Mouse (Mus musculus): ENCODE results near the gene Git1.

Gene Git1

GRCm38 (mm10) chr11:77483043-77483442 lies 10.3 kb upstream of the Git1 start:
- DNase-seq (ENCODE audit: low read depth, low spot score): no peak

- DNase-seq (ENCODE audit: low read depth, low spot score): peak; percentile 85
Measured at GRCm38 (mm10) chr11:77483510-77484255, 9.7 kb upstream of the Git1 start.

DNA sequence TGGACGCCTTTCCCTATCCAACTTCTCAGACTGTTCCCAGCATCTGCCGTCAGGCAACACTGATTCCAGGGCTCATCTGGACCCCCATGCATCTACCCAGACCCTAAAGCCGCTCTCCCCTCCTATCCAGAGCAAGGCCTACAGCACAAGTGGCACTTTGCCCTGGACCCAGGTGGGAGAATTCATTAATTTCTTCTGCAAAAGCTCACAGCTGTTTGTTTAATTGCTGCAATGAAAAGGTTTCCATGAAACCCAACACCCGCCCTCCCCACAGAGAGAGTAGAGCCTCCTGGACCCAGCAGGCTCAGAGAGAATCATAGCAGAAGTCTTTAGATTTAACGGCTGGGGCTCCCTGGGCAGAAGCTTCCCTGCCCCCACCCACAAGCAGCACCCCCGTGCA lies 8.1 kb upstream of the Git1 start:
- no peak for DNase-seq (ENCODE audit: low read depth, low spot score)

DNA sequence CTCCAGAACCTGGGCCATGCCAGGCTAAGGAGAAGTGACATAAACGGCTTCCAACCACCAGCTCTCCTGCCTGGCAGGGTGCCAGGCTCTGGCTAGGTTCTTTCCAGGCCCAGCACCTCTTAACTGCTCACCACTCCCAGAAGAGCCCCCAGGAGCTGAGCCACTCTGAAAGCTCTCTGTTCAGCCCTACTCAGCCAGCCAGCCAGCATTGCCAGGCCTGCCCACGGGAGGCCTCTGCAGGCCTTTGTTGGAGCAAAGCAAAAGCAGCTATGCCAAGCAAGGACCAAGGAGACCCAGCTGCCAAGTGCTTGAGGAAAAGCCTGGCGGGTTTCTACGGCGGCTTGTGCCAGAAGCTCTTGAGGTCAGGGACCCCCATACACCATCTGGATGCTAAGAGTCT lies 6.6 kb upstream of the Git1 start:
- DNase-seq (ENCODE audit: low read depth, low spot score): no peak

DNA sequence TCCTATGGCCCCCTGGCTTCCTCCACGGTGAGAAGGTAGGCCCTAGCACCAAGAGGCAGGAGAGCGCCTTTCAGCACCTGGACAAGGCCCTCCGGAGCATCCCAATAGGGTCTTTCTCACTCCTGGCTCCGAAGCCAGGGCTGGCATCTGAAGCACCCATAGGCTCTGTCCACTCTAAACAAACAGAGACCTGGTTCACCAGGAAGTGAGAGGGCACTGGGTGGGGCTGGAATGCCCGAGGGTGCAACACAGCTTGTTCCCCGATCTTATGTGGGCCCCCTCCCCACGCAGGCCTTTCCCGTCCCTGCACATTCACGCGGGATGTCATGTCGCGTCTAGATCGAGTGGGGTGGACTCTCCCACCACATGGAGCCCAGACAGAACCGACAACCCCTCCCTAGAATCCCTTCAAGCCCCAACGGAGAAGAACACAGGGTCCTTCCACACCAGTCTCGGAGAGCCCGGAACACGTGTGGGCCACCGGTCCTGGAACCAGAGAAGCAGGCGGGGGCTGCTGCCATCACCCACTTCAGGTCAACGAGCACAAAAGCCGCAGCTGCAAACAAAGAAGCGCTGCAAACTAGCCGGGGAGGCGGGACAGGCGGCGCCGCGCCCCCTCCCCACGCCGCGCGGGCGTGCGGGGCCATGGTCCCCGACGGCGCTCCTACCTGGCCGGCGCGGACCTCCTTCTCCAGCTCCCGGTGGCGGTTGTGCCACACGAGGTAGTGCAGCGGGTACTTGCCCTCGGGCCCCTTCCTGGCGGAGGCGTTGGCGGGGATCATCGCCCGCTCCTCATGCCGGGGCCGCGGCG lies 4.4 kb upstream of the Git1 start:
- DNase-seq (ENCODE audit: low read depth, low spot score): peak; percentile 36

DNA sequence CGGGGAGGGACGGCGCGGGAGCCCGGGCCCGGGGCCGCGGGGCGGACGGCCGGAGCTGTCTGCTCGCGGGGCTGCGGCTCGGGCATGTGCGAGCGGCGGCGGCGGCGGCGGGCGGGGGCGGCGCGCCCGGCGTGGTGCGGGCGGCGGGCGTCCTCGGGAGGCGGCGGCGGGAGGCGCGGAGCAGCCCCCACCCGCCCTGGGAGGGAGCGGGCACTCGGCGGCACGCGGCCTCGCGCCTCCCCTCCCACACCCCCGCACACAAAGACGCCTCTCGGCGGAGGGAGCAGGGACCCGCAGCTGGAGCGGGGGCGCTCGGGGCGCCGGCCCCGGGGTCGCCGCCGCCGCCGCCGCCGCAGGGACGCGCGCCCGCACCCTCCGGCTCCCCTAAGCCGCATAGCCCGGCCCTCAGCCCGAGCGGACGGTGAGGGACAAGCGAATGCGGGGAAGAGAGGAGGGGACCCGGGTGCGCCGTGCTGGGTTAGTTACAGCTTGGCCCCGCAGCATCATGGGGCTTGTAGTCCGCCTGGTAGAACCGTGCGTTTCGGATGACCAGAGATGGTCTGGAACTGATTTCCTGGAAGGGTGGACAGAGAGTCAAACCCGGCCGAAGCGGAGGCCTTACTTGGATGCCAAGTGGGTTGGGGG lies 3.6 kb upstream of the Git1 start, which contains the start of gene Ankrd13b:
Ankrd13b (minus strand) TSS at position 88 of the 645 bp plus-strand sequence.
- peak; percentile 48 for DNase-seq (ENCODE audit: low read depth, low spot score)

- DNase-seq (ENCODE audit: low read depth, low spot score): no peak
Measured at GRCm38 (mm10) chr11:77490451-77490850, 2.9 kb upstream of the Git1 start.

DNA sequence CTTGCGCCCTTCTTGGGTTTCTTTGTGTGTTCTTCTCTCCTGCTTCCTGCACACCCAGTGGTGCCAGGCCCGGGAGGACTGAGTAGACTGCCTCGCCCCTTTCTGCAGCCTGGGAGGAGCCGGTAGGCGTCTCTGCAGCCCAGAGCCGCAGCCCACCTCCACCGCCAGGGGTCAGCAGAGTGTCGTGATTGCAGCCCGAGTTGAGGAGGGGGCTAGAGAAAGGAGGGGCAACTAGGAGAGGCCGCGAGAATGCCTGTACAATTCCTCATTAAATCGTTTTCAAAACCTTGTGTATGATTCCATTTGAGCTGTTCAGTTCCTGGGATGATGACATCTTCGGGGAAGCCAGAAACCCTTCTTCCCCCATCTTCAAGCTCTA lies 2.2 kb upstream of the Git1 start:
- peak; percentile 87 for DNase-seq (ENCODE audit: low read depth, low spot score)

DNA sequence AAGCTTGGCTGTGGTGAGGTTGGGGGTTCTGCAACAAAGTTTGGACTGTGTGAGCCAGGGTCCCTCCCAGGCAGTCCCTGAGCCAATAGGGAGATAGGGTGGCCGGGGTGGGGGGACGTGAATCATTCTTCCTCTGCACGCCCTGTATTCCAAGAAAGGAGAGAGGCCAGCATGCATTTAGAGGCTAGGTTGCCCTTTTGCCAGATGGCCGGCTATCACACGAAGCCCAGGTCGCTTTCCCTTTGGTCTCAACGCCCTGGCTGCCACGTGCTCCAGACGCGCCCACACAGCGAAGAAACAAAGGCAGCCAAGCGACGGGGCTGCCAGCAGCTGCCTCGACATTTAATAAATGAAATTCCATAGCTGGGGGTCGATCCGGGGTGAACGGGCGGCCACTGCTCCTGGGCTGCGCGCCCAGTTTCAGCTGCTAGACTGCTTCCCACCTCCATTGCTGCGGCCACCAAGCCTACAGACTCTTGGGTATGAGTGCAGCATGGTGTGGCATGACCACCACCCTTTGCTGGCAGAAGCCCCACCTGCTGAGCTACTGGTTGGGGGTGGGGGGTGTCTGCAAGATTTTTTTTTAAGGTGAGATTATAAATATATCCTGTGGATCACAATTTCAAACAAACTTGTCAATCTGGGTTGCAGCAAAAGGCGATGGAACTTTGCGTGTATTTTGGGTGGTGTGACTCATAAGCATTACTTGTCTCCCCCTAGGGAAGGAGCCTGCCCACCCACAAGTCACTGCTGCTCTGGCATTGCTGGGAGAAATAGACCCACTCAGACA lies 1.7 kb upstream of the Git1 start:
- DNase-seq (ENCODE audit: low read depth, low spot score): peak; percentile 35

DNA sequence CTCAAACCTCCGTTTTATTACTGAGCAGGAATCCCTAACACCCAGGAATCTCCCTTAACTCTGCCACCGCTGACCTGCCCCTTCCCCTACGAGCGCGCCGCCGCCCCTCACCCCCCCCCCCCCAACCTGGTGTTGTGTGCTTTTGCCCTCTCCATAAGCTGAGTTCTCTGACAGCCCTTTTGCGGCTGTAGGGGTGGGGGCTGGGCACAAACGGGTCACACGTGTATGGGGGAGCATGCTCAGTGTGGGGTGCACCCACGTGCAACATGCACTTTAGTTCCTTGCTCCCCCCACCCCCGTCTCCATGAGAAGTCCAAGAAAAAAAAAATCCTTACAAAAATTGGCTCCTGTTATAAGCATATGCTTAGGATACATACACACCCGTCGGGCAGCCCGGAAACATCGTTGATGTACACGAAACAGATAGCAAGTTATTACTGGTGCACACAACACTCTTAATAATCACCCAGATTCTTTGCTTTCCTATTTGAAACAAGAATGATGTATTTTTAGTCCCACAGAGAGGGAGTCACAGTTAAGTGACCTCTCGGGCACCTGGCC lies 971 bp upstream of the Git1 start:
- DNase-seq (ENCODE audit: low read depth, low spot score): peak; percentile 57

DNA sequence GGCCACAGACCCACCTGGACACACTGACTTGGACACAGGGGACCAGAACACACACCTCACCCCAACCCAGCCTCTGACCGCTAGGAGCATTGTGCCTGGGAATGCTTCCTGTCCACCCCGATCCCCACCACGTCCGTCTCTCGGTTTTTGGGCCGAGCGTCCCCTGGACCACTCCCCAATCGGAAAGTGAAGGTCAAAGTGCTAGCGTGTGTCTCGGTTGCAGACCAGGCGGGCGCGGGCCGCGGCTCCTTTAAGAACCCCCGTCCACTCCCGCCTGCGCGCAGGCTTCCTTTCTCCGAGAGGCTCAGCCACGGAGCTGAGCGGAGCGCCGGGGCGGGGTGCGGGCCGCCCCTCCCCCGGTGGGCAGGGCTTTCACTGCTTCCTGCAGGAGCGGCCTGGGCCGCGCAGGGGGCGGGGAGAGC lies 440 bp upstream of the Git1 start:
- peak; percentile 96 for DNase-seq (ENCODE audit: low read depth, low spot score)

- no peak for DNase-seq (ENCODE audit: low read depth, low spot score)
Measured at GRCm38 (mm10) chr11:77494344-77494676, 948 bp downstream of the Git1 start.

GRCm38 (mm10) chr11:77494782-77495181 lies 1.4 kb downstream of the Git1 start:
- DNase-seq (ENCODE audit: low read depth, low spot score): no peak

GRCm38 (mm10) chr11:77495507-77495906 lies 2.1 kb downstream of the Git1 start:
- no peak for DNase-seq (ENCODE audit: low read depth, low spot score)

GRCm38 (mm10) chr11:77497341-77497756 lies 4.0 kb downstream of the Git1 start:
- peak; percentile 71 for DNase-seq (ENCODE audit: low read depth, low spot score)

DNA sequence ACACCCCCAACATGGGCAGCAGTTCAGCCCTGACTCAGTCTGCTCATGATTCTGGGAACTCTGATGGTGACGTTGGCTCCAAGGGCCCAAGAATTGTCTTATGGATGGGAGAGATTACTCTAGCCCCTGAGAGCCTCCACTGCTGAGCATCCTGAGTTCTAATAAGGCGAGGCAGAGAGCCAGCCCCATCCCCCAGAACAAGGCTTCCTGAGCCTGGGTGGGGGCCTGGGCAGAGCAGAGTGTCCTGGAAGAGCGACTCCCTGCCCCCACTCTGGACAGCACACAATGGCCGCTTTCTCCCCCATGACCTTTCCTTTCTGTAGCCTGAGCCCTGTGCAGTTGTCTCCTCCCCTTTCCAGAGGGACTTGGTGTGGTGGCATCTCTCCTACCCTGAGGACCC lies 4.5 kb downstream of the Git1 start:
- no peak for DNase-seq (ENCODE audit: low read depth, low spot score)

- DNase-seq (ENCODE audit: low read depth, low spot score): no peak
Measured at GRCm38 (mm10) chr11:77498261-77499139, 5.1 kb downstream of the Git1 start.

DNA sequence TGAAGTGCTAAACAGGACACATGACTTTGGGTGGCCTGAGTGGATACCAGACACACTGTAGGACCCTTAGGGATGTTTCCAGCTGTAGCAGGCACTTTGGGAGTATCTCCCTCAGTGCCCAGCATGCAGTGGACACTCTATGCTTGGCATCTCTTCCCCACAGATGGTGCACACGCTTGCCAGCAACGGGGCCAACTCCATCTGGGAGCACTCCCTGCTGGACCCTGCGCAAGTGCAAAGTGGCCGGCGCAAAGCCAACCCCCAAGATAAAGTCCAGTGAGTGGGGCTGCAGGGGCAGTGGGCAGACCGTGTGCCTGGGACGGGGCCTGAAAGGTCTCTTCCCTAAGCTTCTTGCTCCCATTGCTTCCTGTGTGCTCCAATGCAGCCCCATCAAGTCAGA lies 6.0 kb downstream of the Git1 start:
- no peak for DNase-seq (ENCODE audit: low read depth, low spot score)

DNA sequence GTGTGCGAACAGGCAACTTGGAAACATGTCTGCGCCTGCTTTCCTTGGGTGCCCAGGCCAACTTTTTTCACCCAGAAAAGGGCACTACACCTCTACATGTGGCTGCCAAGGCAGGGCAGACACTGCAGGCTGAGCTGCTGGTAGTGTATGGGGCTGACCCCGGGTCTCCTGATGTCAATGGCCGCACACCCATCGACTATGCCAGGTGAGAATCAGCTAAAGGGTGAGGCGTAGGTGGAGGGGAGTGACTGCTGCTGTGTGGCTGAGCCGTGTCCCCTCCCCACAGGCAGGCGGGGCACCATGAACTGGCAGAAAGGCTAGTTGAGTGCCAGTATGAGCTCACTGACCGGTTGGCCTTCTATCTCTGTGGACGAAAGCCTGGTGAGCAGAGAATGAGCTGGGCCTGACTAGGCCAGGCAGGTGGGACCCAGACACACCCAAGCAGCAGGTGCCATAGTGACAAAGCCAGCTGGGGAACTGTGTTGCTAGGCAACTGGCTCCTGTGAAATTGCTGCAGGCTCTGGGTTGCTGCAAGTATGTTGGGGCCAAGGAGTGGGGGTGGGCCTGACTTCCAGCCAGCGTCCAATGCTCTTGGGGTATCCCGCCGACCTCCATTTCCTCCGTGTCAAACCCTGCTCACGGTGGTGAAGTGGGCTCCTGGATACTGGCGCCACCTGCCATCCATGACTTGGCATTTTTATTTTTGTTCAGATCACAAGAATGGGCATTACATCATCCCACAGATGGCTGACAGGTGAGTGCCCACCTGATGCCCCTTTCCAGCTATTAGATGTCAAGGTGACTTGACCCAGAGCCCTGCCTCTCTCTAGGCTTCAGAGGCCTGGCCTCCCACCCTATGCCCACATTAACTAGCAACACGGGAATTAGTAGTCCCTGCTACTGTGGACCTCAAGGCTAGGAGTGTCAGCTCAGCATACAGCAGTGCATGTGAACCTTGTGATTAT lies 7.3 kb downstream of the Git1 start:
- no peak for DNase-seq (ENCODE audit: low read depth, low spot score)

Measured in CD4-positive helper T cell, adult 2 months (primary cell).